Mouse (Mus musculus) ES-E14 (cell line): ENCODE results near the gene 9430007A20Rik.

ENCODE experiments used
- CHD2 ChIP-seq: IDR thresholded peaks from 2 replicates; pipeline ENCODE4 v1.6.1; 2014; ENCODE audit warnings: mild to moderate bottlenecking, low read depth, low read length, inconsistent platforms
- HCFC1 ChIP-seq: IDR thresholded peaks from 2 replicates; pipeline ENCODE4 v1.6.1; 2012; ENCODE audit warnings: low read length, inconsistent platforms, borderline replicate concordance; ENCODE audit not compliant: insufficient read depth
- ZC3H11A ChIP-seq: IDR thresholded peaks from 2 replicates; pipeline ENCODE4 v1.6.1; 2012; ENCODE audit warnings: low read depth, mild to moderate bottlenecking, inconsistent platforms, low read length, borderline replicate concordance
- ZNF384 ChIP-seq: IDR thresholded peaks from 2 replicates; pipeline ENCODE4 v1.6.1; 2012; ENCODE audit warnings: low read depth, low read length, inconsistent platforms

GRCm38 (mm10) chr4:144544689-144545088 lies 25.1 kb downstream of the 9430007A20Rik start:
- TF ChIP-seq ZNF384 (peak; percentile 92), HCFC1 (no peak), CHD2 (no peak), ZC3H11A (no peak)
